Mouse (Mus musculus) myocyte (in vitro differentiated cells): ENCODE measurements around the gene 4930579G24Rik.

Experiments
- CEBPB ChIP-seq: IDR thresholded peaks from 2 replicates; pipeline ENCODE4 v1.6.1; 2011; ENCODE audit warnings: mild to moderate bottlenecking, moderate library complexity; ENCODE audit not compliant: poor library complexity, insufficient read depth, severe bottlenecking
- E2F4 ChIP-seq: IDR thresholded peaks from one replicate; pipeline ENCODE4 v1.6.1; 2011; ENCODE audit warnings: mild to moderate bottlenecking, control low read depth, moderate library complexity; ENCODE audit not compliant: insufficient read depth
- MAX ChIP-seq: IDR thresholded peaks from one replicate; pipeline ENCODE4 v1.6.1; 2011; ENCODE audit warnings: low read depth, mild to moderate bottlenecking, control low read depth
- MYOD1 ChIP-seq, 3 experiments: IDR thresholded peaks; one replicate each; pipeline ENCODE4 v1.6.1; 2011; ENCODE audit warnings: control low read depth in 2 of 3, low read depth in 2 of 3, mild to moderate bottlenecking in 2 of 3, moderate library complexity in 1 of 3; ENCODE audit not compliant: insufficient read length in 2 of 3, control insufficient read depth in 1 of 3
- MYOG ChIP-seq, 3 experiments: IDR thresholded peaks; one replicate each; pipeline ENCODE4 v1.6.1; 2011; ENCODE audit warnings: control low read depth in 2 of 3, low read depth in 2 of 3, mild to moderate bottlenecking in 2 of 3; ENCODE audit not compliant: insufficient read length in 2 of 3, control insufficient read depth in 1 of 3, insufficient read depth in 1 of 3
- POLR2A ChIP-seq: IDR thresholded peaks from one replicate; pipeline ENCODE4 v1.6.1; 2011; ENCODE audit warnings: low read depth, mild to moderate bottlenecking, control low read depth, moderate library complexity; ENCODE audit not compliant: insufficient read length
- POLR2AphosphoS2 ChIP-seq: IDR thresholded peaks from one replicate; pipeline ENCODE4 v1.6.1; 2011; ENCODE audit warnings: low read depth, control low read depth; ENCODE audit not compliant: insufficient read length
- REST ChIP-seq: IDR thresholded peaks from one replicate; pipeline ENCODE4 v1.6.1; 2011; ENCODE audit warnings: mild to moderate bottlenecking, control low read depth, moderate library complexity; ENCODE audit not compliant: insufficient read depth, insufficient read length
- SRF ChIP-seq: IDR thresholded peaks from one replicate; pipeline ENCODE4 v1.6.1; 2011; ENCODE audit warnings: low read depth; ENCODE audit not compliant: control insufficient read depth, insufficient read length
- TCF3 ChIP-seq: IDR thresholded peaks from one replicate; pipeline ENCODE4 v1.6.1; 2011; ENCODE audit warnings: low read depth, control low read depth; ENCODE audit not compliant: insufficient read length
- USF1 ChIP-seq: IDR thresholded peaks from one replicate; pipeline ENCODE4 v1.6.1; 2011; ENCODE audit warnings: low read depth, mild to moderate bottlenecking, control low read depth, moderate library complexity

- no peak for TF ChIP-seq CEBPB
- TF ChIP-seq POLR2A: no peak
- TF ChIP-seq USF1: no peak
- TF ChIP-seq E2F4: no peak
- TF ChIP-seq POLR2AphosphoS2: no peak
- TF ChIP-seq TCF3: no peak
- TF ChIP-seq MAX: no peak
- no peak for TF ChIP-seq MYOD1 (IDR thresholded peaks at IDR 0.05; ENCODE audit: control insufficient read depth in 1 of 3, insufficient read length in 2 of 3, low read depth in 2 of 3)
- no peak for TF ChIP-seq MYOG (IDR thresholded peaks at IDR 0.05; ENCODE audit: control insufficient read depth in 1 of 3, insufficient read depth in 1 of 3, insufficient read length in 2 of 3, low read depth in 2 of 3)
- no peak for TF ChIP-seq SRF
- TF ChIP-seq REST: no peak
Measured at GRCm38 (mm10) chr3:79579891-79580575, 48.8 kb upstream of the 4930579G24Rik start.
